9 mouse cellular contexts compared by ENCODE assay signal in the genomic region with DNA sequence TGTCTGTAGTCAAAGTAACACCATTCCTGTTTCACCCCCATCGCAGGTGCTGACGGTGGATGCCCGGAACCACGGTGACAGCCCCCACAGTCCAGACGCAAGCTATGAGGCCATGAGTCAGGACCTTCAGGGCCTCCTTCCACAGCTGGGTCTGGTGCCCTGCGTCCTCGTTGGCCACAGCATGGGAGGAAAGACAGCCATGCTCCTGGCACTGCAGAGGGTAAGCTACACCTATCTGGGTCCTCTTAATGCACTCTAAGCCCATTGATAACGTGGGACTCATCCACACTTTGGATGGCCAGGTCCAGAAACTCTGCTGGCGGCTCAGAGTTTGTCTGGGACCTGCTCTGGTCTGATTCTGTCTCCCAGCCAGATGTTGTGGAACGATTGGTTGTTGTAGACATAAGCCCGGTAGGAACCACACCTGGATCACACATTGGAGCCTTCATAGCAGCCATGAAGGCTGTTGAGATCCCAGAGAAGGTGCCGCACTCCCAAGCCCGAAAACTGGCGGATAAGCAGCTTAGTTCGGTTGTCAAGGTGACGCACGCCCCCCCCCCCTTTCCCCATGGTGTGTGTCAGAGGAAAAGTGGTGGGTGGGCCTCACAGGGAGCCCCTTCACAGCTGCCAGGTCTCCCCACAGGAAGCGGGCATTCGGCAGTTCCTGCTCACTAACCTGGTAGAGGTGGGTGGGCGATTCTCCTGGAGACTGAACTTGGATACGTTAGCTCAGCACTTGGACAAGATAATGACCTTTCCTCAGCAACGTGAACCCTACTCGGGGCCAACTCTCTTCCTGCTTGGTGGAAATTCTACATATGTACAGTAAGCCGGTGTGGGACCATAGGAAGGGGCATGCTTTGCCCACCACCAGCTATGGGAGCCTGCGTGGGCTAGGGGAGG. TPM values are rescaled to one million over a fixed set of nuclear protein-coding genes. Genes with fewer than 3 reads are reported as not detected.
A peak's percentile ranks its signal among the peaks of the same experiment; 100 is the strongest.
DNase-seq lines count a peak whose midpoint lies in the region; ATAC-seq and TF ChIP-seq lines count a peak whose summit lies in the region.
"Had no signal": no experiment of that assay in that cellular context is flagged by ENCODE, and none has a peak within 500 bp of the region (broad histone marks: within the 10 kb centered on the region; RNA-seq: fewer than 3 reads in every experiment).

No protein-coding gene starts in this region.

- ATAC-seq in kidney, embryonic 14.5 days (ENCODE audit: low FRiP score, low TSS enrichment), result no peak
- ATAC-seq in embryonic facial prominence, embryonic 13.5 days (ENCODE audit: insufficient number of reproducible peaks, insufficient read depth, low FRiP score, low TSS enrichment, low read depth), result no peak
- no peak for ATAC-seq in liver, embryonic 13.5 days (ENCODE audit: low read depth)

- no peaks in the 10 kb centered on the region for H3K27me3 ChIP-seq in kidney, embryonic 14.5 days (ENCODE audit: control insufficient read depth, insufficient read depth, low read length)
- H3K27me3 ChIP-seq in embryonic facial prominence, embryonic 13.5 days, result no peaks in the 10 kb centered on the region
- no peaks in the 10 kb centered on the region for H3K27me3 ChIP-seq in liver, embryonic 13.5 days

- in situ Hi-C loops in ES-E14 (cut with MboI; ENCODE audit: low sequenced_read_pairs in 2 of 2, unreplicated experiment in 2 of 2), result no loop called here

- no peak overlapping the region for H3K27ac ChIP-seq in kidney, embryonic 14.5 days (ENCODE audit: low read depth, low read length)
- H3K27ac ChIP-seq in ES-E14 (ENCODE audit: insufficient read depth, low read depth, low read length, poor library complexity, severe bottlenecking), result peak overlapping the region; percentile 67; the same call in 1 of the 2 replicates
- no peak overlapping the region for H3K27ac ChIP-seq in embryonic facial prominence, embryonic 13.5 days
- no peak overlapping the region for H3K27ac ChIP-seq in liver, embryonic 13.5 days

- peak overlapping the region; percentile 59 for H3K4me2 ChIP-seq in kidney, embryonic 14.5 days (replicated peaks; ENCODE audit: low read depth, low read length)
- peak overlapping the region; percentile 81 for H3K4me2 ChIP-seq in embryonic facial prominence, embryonic 13.5 days
- H3K4me2 ChIP-seq in liver, embryonic 13.5 days, result peak overlapping the region; percentile 95

- H3K9me3 ChIP-seq in kidney, embryonic 14.5 days (ENCODE audit: control insufficient read depth, low read length), result no peaks in the 10 kb centered on the region
- H3K9me3 ChIP-seq in ES-E14 (ENCODE audit: control insufficient read depth, insufficient read depth, low read depth, low read length), result no peaks in the 10 kb centered on the region
- no peaks in the 10 kb centered on the region for H3K9me3 ChIP-seq in embryonic facial prominence, embryonic 13.5 days
- no peaks in the 10 kb centered on the region for H3K9me3 ChIP-seq in liver, embryonic 13.5 days (replicated peaks)

- H3K36me3 ChIP-seq in kidney, embryonic 14.5 days (ENCODE audit: control insufficient read depth, insufficient read depth, low read length), result no peaks in the 10 kb centered on the region
- H3K36me3 ChIP-seq in ES-E14 (ENCODE audit: control insufficient read depth, insufficient read depth, low read length, poor library complexity, severe bottlenecking), result peaks cover 9% of the 10 kb centered on the region; the same call in 1 of the 2 replicates
- H3K36me3 ChIP-seq in embryonic facial prominence, embryonic 13.5 days, result 0 out of 2 replicates have a peak, but pooled peaks cover 7% of the 10 kb centered on the region
- peaks cover 9% of the 10 kb centered on the region; the same call in 1 of the 2 replicates for H3K36me3 ChIP-seq in liver, embryonic 13.5 days

- H3K9ac ChIP-seq in kidney, embryonic 14.5 days (ENCODE audit: low read depth, low read length), result no peak overlapping the region
- H3K9ac ChIP-seq in ES-E14 (ENCODE audit: insufficient read depth, low read depth, low read length, poor library complexity, severe bottlenecking), result peak overlapping the region; percentile 59
- H3K9ac ChIP-seq in embryonic facial prominence, embryonic 13.5 days, result peak overlapping the region; percentile 40; the same call in 1 of the 2 replicates
- peak overlapping the region; percentile 12; the same call in 1 of the 2 replicates for H3K9ac ChIP-seq in liver, embryonic 13.5 days

- 86% methylated on average over 25 of the region's 25 CpGs for WGBS in kidney, embryonic 14.5 days
- 87% methylated on average over 25 of the region's 25 CpGs for WGBS in embryonic facial prominence, embryonic 13.5 days
- WGBS in liver, embryonic 13.5 days (ENCODE audit: insufficient replicate concordance), result 82% methylated on average over 25 of the region's 25 CpGs

- peaks cover 24% of the 10 kb centered on the region for H3K4me1 ChIP-seq in kidney, embryonic 14.5 days (ENCODE audit: control insufficient read depth, insufficient read depth, low read length)
- peaks cover 0 to 13% of the 10 kb centered on the region in 2 experiments; a peak in 1 of 4 replicates for H3K4me1 ChIP-seq in ES-E14 (ENCODE audit: control insufficient read depth in 2 of 2, insufficient read depth in 2 of 2, low read length in 2 of 2, poor library complexity in 1 of 2)
- H3K4me1 ChIP-seq in embryonic facial prominence, embryonic 13.5 days, result peaks cover 36% of the 10 kb centered on the region
- peaks cover 54% of the 10 kb centered on the region for H3K4me1 ChIP-seq in liver, embryonic 13.5 days (replicated peaks)

- no peak overlapping the region for H3K4me3 ChIP-seq in kidney, embryonic 14.5 days (ENCODE audit: low read length)
- H3K4me3 ChIP-seq in ES-E14 (ENCODE audit: insufficient read depth in 1 of 2, low read depth in 1 of 2, low read length in 2 of 2, poor library complexity in 1 of 2, severe bottlenecking in 1 of 2), result peak overlapping the region in 1 of 2 experiments; percentile 55; a peak in 3 of 4 replicates
- H3K4me3 ChIP-seq in embryonic facial prominence, embryonic 13.5 days, result peak overlapping the region; percentile 10; the same call in 1 of the 2 replicates
- H3K4me3 ChIP-seq in liver, embryonic 13.5 days (replicated peaks), result peak overlapping the region; percentile 69; the same call in 1 of the 2 replicates

- DNase-seq in kidney, postnatal 25 days, result no peak
- DNase-seq in ES-E14 (ENCODE audit: low read depth, low spot score), result no peak
- DNase-seq in liver, embryonic 13.5 days, result no peak
- no peak for DNase-seq in spleen, adult 18-20 months
- DNase-seq in lung, adult 18-20 months, result no peak
- DNase-seq: right cerebral cortex, postnatal 14 days had no signal

TF ChIP-seq in ES-E14, 5 proteins besides CTCF, POLR2A, EP300 and RAD21:
- TF ChIP-seq MAFK (IDR thresholded peaks at IDR 0.05; ENCODE audit: insufficient read depth, low read depth, low read length) (no peak), HCFC1 (IDR thresholded peaks at IDR 0.05; ENCODE audit: borderline replicate concordance, insufficient read depth, low read length) (no peak), ZNF384 (IDR thresholded peaks at IDR 0.05; ENCODE audit: low read depth, low read length) (no peak), ZC3H11A (IDR thresholded peaks at IDR 0.05; ENCODE audit: borderline replicate concordance, low read depth, low read length) (no peak), CHD2 (IDR thresholded peaks at IDR 0.05; ENCODE audit: low read depth, low read length) (no peak)
TF ChIP-seq in ES-E14: peak in this region for 0.

RNA-seq across cellular contexts. Expression of a gene that starts 2.1 kb away (rescaled TPM):
- 73.5 and 78.9 TPM in 2 replicates for polyA plus RNA-seq in kidney, embryonic 14.5 days (2014; fragmentation: Nextera tagmentation; extraction: Ambion mirVana)
- total RNA-seq in ES-E14 (2012; rRNA removed), result 64.8 and 105 TPM in 2 replicates
- polyA plus RNA-seq in embryonic facial prominence, embryonic 13.5 days (2015; fragmentation: Nextera tagmentation; extraction: Ambion mirVana), result 57.4 and 59.4 TPM in 2 replicates
- polyA plus RNA-seq in liver, embryonic 13.5 days (2015; fragmentation: Nextera tagmentation; extraction: Ambion mirVana), result 37.0 and 37.3 TPM in 2 replicates

RNA-seq across cellular contexts. Expression of a gene that starts 12.2 kb away (rescaled TPM):
- 11.5 and 13.5 TPM in 2 replicates for polyA plus RNA-seq in kidney, embryonic 14.5 days (2014; fragmentation: Nextera tagmentation; extraction: Ambion mirVana)
- 9.5 and 14.6 TPM in 2 replicates for total RNA-seq in ES-E14 (2012; rRNA removed)
- 12.9 and 21.7 TPM in 2 replicates for polyA plus RNA-seq in embryonic facial prominence, embryonic 13.5 days (2015; fragmentation: Nextera tagmentation; extraction: Ambion mirVana)
- polyA plus RNA-seq in liver, embryonic 13.5 days (2015; fragmentation: Nextera tagmentation; extraction: Ambion mirVana), result 1.3 and 1.5 TPM in 2 replicates

RNA-seq across cellular contexts. Expression of a gene that starts 25.1 kb away (rescaled TPM):
- 47.0 and 54.7 TPM in 2 replicates for polyA plus RNA-seq in kidney, embryonic 14.5 days (2014; fragmentation: Nextera tagmentation; extraction: Ambion mirVana)
- 8.4 and 24.1 TPM in 2 replicates for total RNA-seq in ES-E14 (2012; rRNA removed)
- 14.8 and 26.4 TPM in 2 replicates for polyA plus RNA-seq in embryonic facial prominence, embryonic 13.5 days (2015; fragmentation: Nextera tagmentation; extraction: Ambion mirVana)
- polyA plus RNA-seq in liver, embryonic 13.5 days (2015; fragmentation: Nextera tagmentation; extraction: Ambion mirVana), result 0.38 and 0.74 TPM in 2 replicates
- total RNA-seq: heart, postnatal 25 days had no signal

RNA-seq across cellular contexts. Expression of a gene that starts 52.9 kb away (rescaled TPM):
- 33.4 and 34.4 TPM in 2 replicates for polyA plus RNA-seq in kidney, embryonic 14.5 days (2014; fragmentation: Nextera tagmentation; extraction: Ambion mirVana)
- 6.2 and 8.3 TPM in 2 replicates for total RNA-seq in ES-E14 (2012; rRNA removed)
- polyA plus RNA-seq in embryonic facial prominence, embryonic 13.5 days (2015; fragmentation: Nextera tagmentation; extraction: Ambion mirVana), result 35.2 and 38.8 TPM in 2 replicates
- 15.2 and 16.5 TPM in 2 replicates for polyA plus RNA-seq in liver, embryonic 13.5 days (2015; fragmentation: Nextera tagmentation; extraction: Ambion mirVana)

RNA-seq across cellular contexts. Expression of a gene that starts 53.7 kb away (rescaled TPM):
- polyA plus RNA-seq in kidney, embryonic 14.5 days (2014; fragmentation: Nextera tagmentation; extraction: Ambion mirVana), result 118 and 156 TPM in 2 replicates
- 110 and 112 TPM in 2 replicates for total RNA-seq in ES-E14 (2012; rRNA removed)
- polyA plus RNA-seq in embryonic facial prominence, embryonic 13.5 days (2015; fragmentation: Nextera tagmentation; extraction: Ambion mirVana), result 132 and 147 TPM in 2 replicates
- polyA plus RNA-seq in liver, embryonic 13.5 days (2015; fragmentation: Nextera tagmentation; extraction: Ambion mirVana), result 82.4 and 92.4 TPM in 2 replicates
